Mouse (Mus musculus) embryonic facial prominence, embryonic 11.5 days (tissue): ENCODE data around the gene Psmb3. TPM values are rescaled to one million over a fixed set of nuclear protein-coding genes. Genes with fewer than 3 reads are reported as not detected.
A peak's percentile ranks its signal among the peaks of the same experiment; 100 is the strongest.

ENCODE experiments used
- ATAC-seq: fragments of 200-750 bp; cut with Nextera tagmentation; replicated peaks from 2 replicates; pipeline ENCODE4 v1.8.0; 2017; ENCODE audit warnings: low read depth; ENCODE audit not compliant: insufficient number of reproducible peaks, low FRiP score, low TSS enrichment
- DNase-seq: peaks from one replicate; pipeline ENCODE4 v3.0.0-alpha.2; 2015; ENCODE audit warnings: low spot score
- H3K27ac ChIP-seq: fragments of 300-500 bp; sonication (generic); replicated peaks from 2 replicates; pipeline ENCODE4 v1.5.1; 2014; ENCODE audit warnings: mild to moderate bottlenecking, low read depth, low read length, control low read depth
- H3K27me3 ChIP-seq: fragments of 300-500 bp; sonication (generic); 2 replicates; pipeline ENCODE4 v1.6.1; 2014; ENCODE audit warnings: mild to moderate bottlenecking, low read length, moderate library complexity, mixed read lengths; ENCODE audit not compliant: control insufficient read depth, insufficient read depth
- H3K36me3 ChIP-seq: fragments of 300-500 bp; sonication (generic); replicated peaks from 2 replicates; pipeline ENCODE4 v1.6.1; 2014; ENCODE audit warnings: low read depth, mild to moderate bottlenecking, low read length, moderate library complexity, mixed read lengths; ENCODE audit not compliant: control insufficient read depth, insufficient read depth
- H3K4me1 ChIP-seq: fragments of 300-500 bp; sonication (generic); 2 replicates; pipeline ENCODE4 v1.6.1; 2014; ENCODE audit warnings: low read length, mixed read lengths; ENCODE audit not compliant: control insufficient read depth, insufficient read depth
- H3K4me2 ChIP-seq: fragments of 300-500 bp; sonication (generic); 2 replicates; pipeline ENCODE4 v1.6.1; 2014; ENCODE audit warnings: low read depth, mild to moderate bottlenecking, control low read depth, low read length, moderate library complexity
- H3K4me3 ChIP-seq: fragments of 300-500 bp; sonication (generic); 2 replicates; pipeline ENCODE4 v1.5.1; 2014; ENCODE audit warnings: low read depth, low read length, control low read depth
- H3K9ac ChIP-seq: fragments of 300-500 bp; sonication (generic); replicated peaks from 2 replicates; pipeline ENCODE4 v1.6.1; 2014; ENCODE audit warnings: mild to moderate bottlenecking, control low read depth, low read length
- H3K9me3 ChIP-seq: fragments of 300-500 bp; sonication (generic); replicated peaks from 2 replicates; pipeline ENCODE4 v1.6.1; 2016; ENCODE audit warnings: mild to moderate bottlenecking, low read length, inconsistent platforms, mixed read lengths; ENCODE audit not compliant: control insufficient read depth
- WGBS: fragments of 180-500 bp; shearing (Covaris S2); extraction: QIAGEN DNeasy Blood & Tissue Kit; methylation state at CpG from one replicate; pipeline ENCODE4 v1.1.7; 2014; 5-methylcytosine and 5-hydroxymethylcytosine counted together
- polyA plus RNA-seq: library from polyadenylated mRNA; unstranded; fragments of >200 nt; fragmentation: Nextera tagmentation; extraction: Ambion mirVana; gene quantifications from 2 replicates; pipeline ENCODE4 v1.2.1, GENCODE M21; 2014

The Psmb3 gene
- polyA plus RNA-seq, 1 experiment from 2014 or later: 476 TPM

GRCm38 (mm10) chr11:97737600-97737999, 34.4 kb downstream of the Psmb3 start:
- no peak for DNase-seq
- Histone ChIP-seq H3K27ac (no peak overlapping the region), H3K27me3 (no peaks in the 10 kb centered on the region), H3K9me3 (no peaks in the 10 kb centered on the region; the same call in 1 of the 2 replicates), H3K4me3 (no peak overlapping the region), H3K4me2 (no peak overlapping the region), H3K4me1 (peaks cover 7% of the 10 kb centered on the region), H3K36me3 (no peaks in the 10 kb centered on the region), H3K9ac (no peak overlapping the region)
- no peak for ATAC-seq
- 64% methylated on average over 4 of the region's 4 CpGs for WGBS

GRCm38 (mm10) chr11:97738703-97739102, 35.5 kb downstream of the Psmb3 start:
- Histone ChIP-seq H3K9me3 (no peaks in the 10 kb centered on the region; the same call in 1 of the 2 replicates), H3K4me3 (no peak overlapping the region), H3K9ac (no peak overlapping the region), H3K36me3 (no peaks in the 10 kb centered on the region), H3K4me2 (no peak overlapping the region), H3K4me1 (peaks cover 7% of the 10 kb centered on the region), H3K27ac (no peak overlapping the region), H3K27me3 (no peaks in the 10 kb centered on the region)
- ATAC-seq (no peak), DNase-seq (no peak)
- WGBS: 59% methylated on average over 6 of the region's 6 CpGs

GRCm38 (mm10) chr11:97739155-97739554, 36.0 kb downstream of the Psmb3 start:
- Histone ChIP-seq H3K27me3 (no peaks in the 10 kb centered on the region), H3K36me3 (no peaks in the 10 kb centered on the region), H3K4me3 (no peak overlapping the region), H3K27ac (no peak overlapping the region), H3K9me3 (no peaks in the 10 kb centered on the region; the same call in 1 of the 2 replicates), H3K4me2 (no peak overlapping the region), H3K9ac (no peak overlapping the region), H3K4me1 (peaks cover 3% of the 10 kb centered on the region)
- WGBS: 90% methylated on average over 3 of the region's 3 CpGs
- no peak for DNase-seq
- ATAC-seq: no peak

- Histone ChIP-seq H3K27me3 (no peaks in the 10 kb centered on the region), H3K4me3 (no peak overlapping the region), H3K36me3 (no peaks in the 10 kb centered on the region), H3K4me1 (peaks cover 3% of the 10 kb centered on the region), H3K9ac (no peak overlapping the region), H3K27ac (no peak overlapping the region), H3K9me3 (no peaks in the 10 kb centered on the region; the same call in 1 of the 2 replicates), H3K4me2 (no peak overlapping the region)
- DNase-seq (peak; percentile 3), ATAC-seq (no peak)
- 58% methylated on average over 7 of the region's 7 CpGs for WGBS
These were observed 37.0 kb downstream of the Psmb3 start for GRCm38 (mm10) chr11:97740190-97740589.

GRCm38 (mm10) chr11:97742157-97742556, 39.0 kb downstream of the Psmb3 start:
- Histone ChIP-seq H3K27me3 (no peaks in the 10 kb centered on the region), H3K9me3 (no peaks in the 10 kb centered on the region; the same call in 1 of the 2 replicates), H3K4me2 (no peak overlapping the region), H3K4me1 (peaks cover 3% of the 10 kb centered on the region), H3K9ac (no peak overlapping the region), H3K4me3 (no peak overlapping the region), H3K27ac (no peak overlapping the region), H3K36me3 (no peaks in the 10 kb centered on the region)
- DNase-seq: no peak
- no peak for ATAC-seq
- 87% methylated on average over 5 of the region's 5 CpGs for WGBS

- Histone ChIP-seq H3K4me3 (no peak overlapping the region), H3K36me3 (no peaks in the 10 kb centered on the region; the same call in 1 of the 2 replicates), H3K4me2 (peak overlapping the region; percentile 69), H3K9ac (no peak overlapping the region; the same call in 1 of the 2 replicates), H3K4me1 (peaks cover 2% of the 10 kb centered on the region), H3K27me3 (no peaks in the 10 kb centered on the region), H3K9me3 (no peaks in the 10 kb centered on the region; the same call in 1 of the 2 replicates), H3K27ac (no peak overlapping the region)
- ATAC-seq: no peak
- no peak for DNase-seq
- WGBS: 76% methylated on average over 9 of the region's 9 CpGs
These were observed 39.4 kb downstream of the Psmb3 start for GRCm38 (mm10) chr11:97742591-97742990.

GRCm38 (mm10) chr11:97743423-97743822, 40.2 kb downstream of the Psmb3 start:
- Histone ChIP-seq H3K9me3 (no peaks in the 10 kb centered on the region; the same call in 1 of the 2 replicates), H3K4me3 (peak overlapping the region; percentile 85), H3K4me1 (no peaks in the 10 kb centered on the region; the same call in 1 of the 2 replicates), H3K4me2 (peak overlapping the region; percentile 69), H3K27me3 (no peaks in the 10 kb centered on the region), H3K27ac (no peak overlapping the region), H3K9ac (peak overlapping the region; percentile 84), H3K36me3 (no peaks in the 10 kb centered on the region; the same call in 1 of the 2 replicates)
- no peak for DNase-seq
- WGBS: 46% methylated on average over 9 of the region's 9 CpGs
- ATAC-seq: no peak

GRCm38 (mm10) chr11:97744063-97744717, 41.0 kb downstream of the Psmb3 start, which contains the start of gene Pip4k2b:
Gene Pip4k2b (minus strand): TSS chr11:97744704.
- under 1% methylated on average over 61 of the region's 63 CpGs for WGBS
- Histone ChIP-seq H3K27ac (peak within 1 kb of the TSS; percentile 80), H3K27me3 (no peaks in the 10 kb centered on the region), H3K9ac (peak within 1 kb of the TSS; percentile 86), H3K4me2 (peak within 1 kb of the TSS; percentile 69), H3K9me3 (no peaks in the 10 kb centered on the region), H3K4me3 (peak within 1 kb of the TSS; percentile 85), H3K4me1 (no peaks in the 10 kb centered on the region; the same call in 1 of the 2 replicates), H3K36me3 (no peaks in the 10 kb centered on the region; the same call in 1 of the 2 replicates)
- peak; percentile 76 for ATAC-seq
- peak; percentile 51 for DNase-seq
